Mouse (Mus musculus): ENCODE data around the gene Tmem273. TPM values are rescaled to one million over a fixed set of nuclear protein-coding genes. Genes with fewer than 3 reads are reported as not detected.

The Tmem273 gene
- polyA plus RNA-seq, 1 experiment = 0.05 TPM

DNA sequence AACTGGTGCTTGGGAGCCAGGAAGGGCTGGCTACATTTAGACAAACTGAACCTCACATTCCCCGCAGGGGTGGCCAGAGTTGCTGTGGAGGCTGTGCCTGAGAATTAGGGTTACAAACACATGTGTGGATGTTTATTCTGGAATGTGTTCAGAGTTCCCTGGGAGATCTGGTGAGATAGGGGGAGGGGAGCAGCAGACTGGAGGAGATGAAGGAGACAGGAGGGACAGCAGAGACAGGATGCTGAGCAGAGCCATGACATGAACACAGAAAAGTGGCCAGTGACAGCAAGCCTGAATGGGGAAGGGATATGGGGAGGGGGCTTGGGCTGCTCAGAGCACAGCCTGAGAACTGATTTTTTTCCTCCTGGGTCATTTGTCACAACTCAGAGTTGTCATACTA is 33.5 kb downstream of the Tmem273 start:
- no peak for TF ChIP-seq CEBPB (IDR thresholded peaks at IDR 0.05; ENCODE audit: insufficient read depth, poor library complexity, severe bottlenecking)
- no peak for TF ChIP-seq E2F4 (IDR thresholded peaks at IDR 0.05; ENCODE audit: insufficient read depth)
- TF ChIP-seq MAX (IDR thresholded peaks at IDR 0.05; ENCODE audit: low read depth) = no peak
- TF ChIP-seq SRF (IDR thresholded peaks at IDR 0.05; ENCODE audit: control insufficient read depth, insufficient read length, low read depth) = no peak
- TF ChIP-seq REST (IDR thresholded peaks at IDR 0.05; ENCODE audit: insufficient read depth, insufficient read length) = no peak
- TF ChIP-seq POLR2AphosphoS2 (IDR thresholded peaks at IDR 0.05; ENCODE audit: insufficient read length, low read depth) = no peak
- no peak for TF ChIP-seq MYOG (IDR thresholded peaks at IDR 0.05; ENCODE audit: control insufficient read depth in 1 of 3, insufficient read depth in 1 of 3, insufficient read length in 2 of 3, low read depth in 2 of 3)
- no peak for TF ChIP-seq POLR2A (IDR thresholded peaks at IDR 0.05; ENCODE audit: insufficient read length, low read depth)
- TF ChIP-seq USF1 (IDR thresholded peaks at IDR 0.05; ENCODE audit: low read depth) = no peak
- no peak for TF ChIP-seq TCF12 (IDR thresholded peaks at IDR 0.05; ENCODE audit: insufficient read depth, poor library complexity, severe bottlenecking)
- no peak for TF ChIP-seq TCF3 (IDR thresholded peaks at IDR 0.05; ENCODE audit: insufficient read length, low read depth)
- TF ChIP-seq MYOD1 (IDR thresholded peaks at IDR 0.05; ENCODE audit: control insufficient read depth in 1 of 3, insufficient read length in 2 of 3, low read depth in 2 of 3) = no peak
- H3K36me3 ChIP-seq (ENCODE audit: control insufficient read depth, insufficient read depth) = no peaks in the 10 kb centered on the region
- H3K4me2 ChIP-seq (ENCODE audit: low read depth) = no peak overlapping the region
- H3ac ChIP-seq (ENCODE audit: control insufficient read depth, insufficient read length) = no peak overlapping the region
- peaks cover 27% of the 10 kb centered on the region for H3K27me3 ChIP-seq (ENCODE audit: control insufficient read depth, insufficient read depth, insufficient read length)
- H3K4me3 ChIP-seq = no peak overlapping the region
- no peaks in the 10 kb centered on the region for H3K79me2 ChIP-seq (ENCODE audit: control insufficient read depth, insufficient read depth)

- Histone ChIP-seq H3K4me2 (ENCODE audit: low read depth) (no peak overlapping the region), H3K36me3 (ENCODE audit: control insufficient read depth, insufficient read depth) (no peaks in the 10 kb centered on the region), H3K79me2 (ENCODE audit: control insufficient read depth, insufficient read depth) (no peaks in the 10 kb centered on the region), H3K27me3 (ENCODE audit: control insufficient read depth, insufficient read depth, insufficient read length) (peaks cover 20% of the 10 kb centered on the region), H3ac (ENCODE audit: control insufficient read depth, insufficient read length) (no peak overlapping the region), H3K4me3 (no peak overlapping the region)
- TF ChIP-seq MYOG (IDR thresholded peaks at IDR 0.05; ENCODE audit: control insufficient read depth in 1 of 3, insufficient read depth in 1 of 3, insufficient read length in 2 of 3, low read depth in 2 of 3) (no peak), REST (IDR thresholded peaks at IDR 0.05; ENCODE audit: insufficient read depth, insufficient read length) (no peak), USF1 (IDR thresholded peaks at IDR 0.05; ENCODE audit: low read depth) (no peak)
These were observed 37.0 kb downstream of the Tmem273 start for GRCm38 (mm10) chr14:32822812-32823211.

- no peak for TF ChIP-seq SRF (IDR thresholded peaks at IDR 0.05; ENCODE audit: control insufficient read depth, insufficient read length, low read depth)
- TF ChIP-seq MAX (IDR thresholded peaks at IDR 0.05; ENCODE audit: low read depth) = no peak
- no peak for TF ChIP-seq TCF12 (IDR thresholded peaks at IDR 0.05; ENCODE audit: insufficient read depth, poor library complexity, severe bottlenecking)
- TF ChIP-seq CEBPB (IDR thresholded peaks at IDR 0.05; ENCODE audit: insufficient read depth, poor library complexity, severe bottlenecking) = no peak
- TF ChIP-seq TCF3 (IDR thresholded peaks at IDR 0.05; ENCODE audit: insufficient read length, low read depth) = no peak
- TF ChIP-seq REST (IDR thresholded peaks at IDR 0.05; ENCODE audit: insufficient read depth, insufficient read length) = no peak
- no peak for TF ChIP-seq POLR2AphosphoS2 (IDR thresholded peaks at IDR 0.05; ENCODE audit: insufficient read length, low read depth)
- TF ChIP-seq MYOD1 (IDR thresholded peaks at IDR 0.05; ENCODE audit: control insufficient read depth in 1 of 3, insufficient read length in 2 of 3, low read depth in 2 of 3) = no peak
- TF ChIP-seq MYOG (IDR thresholded peaks at IDR 0.05; ENCODE audit: control insufficient read depth in 1 of 3, insufficient read depth in 1 of 3, insufficient read length in 2 of 3, low read depth in 2 of 3) = no peak
- no peak for TF ChIP-seq USF1 (IDR thresholded peaks at IDR 0.05; ENCODE audit: low read depth)
- no peak for TF ChIP-seq POLR2A (IDR thresholded peaks at IDR 0.05; ENCODE audit: insufficient read length, low read depth)
- no peak for TF ChIP-seq E2F4 (IDR thresholded peaks at IDR 0.05; ENCODE audit: insufficient read depth)
- H3K4me2 ChIP-seq (ENCODE audit: low read depth) = no peak overlapping the region
- no peak overlapping the region for H3ac ChIP-seq (ENCODE audit: control insufficient read depth, insufficient read length)
- H3K27me3 ChIP-seq (ENCODE audit: control insufficient read depth, insufficient read depth, insufficient read length) = peaks cover 10% of the 10 kb centered on the region
- H3K36me3 ChIP-seq (ENCODE audit: control insufficient read depth, insufficient read depth) = no peaks in the 10 kb centered on the region
- H3K79me2 ChIP-seq (ENCODE audit: control insufficient read depth, insufficient read depth) = no peaks in the 10 kb centered on the region
- no peak overlapping the region for H3K4me3 ChIP-seq
These were observed 38.1 kb downstream of the Tmem273 start for GRCm38 (mm10) chr14:32823861-32824260.

GRCm38 (mm10) chr14:32824267-32825150 is 38.7 kb downstream of the Tmem273 start:
- Histone ChIP-seq H3K4me3 (no peak overlapping the region), H3K4me2 (ENCODE audit: low read depth) (no peak overlapping the region), H3K79me2 (ENCODE audit: control insufficient read depth, insufficient read depth) (no peaks in the 10 kb centered on the region), H3K27me3 (ENCODE audit: control insufficient read depth, insufficient read depth, insufficient read length) (peaks cover 4% of the 10 kb centered on the region), H3ac (ENCODE audit: control insufficient read depth, insufficient read length) (no peak overlapping the region), H3K36me3 (ENCODE audit: control insufficient read depth, insufficient read depth) (no peaks in the 10 kb centered on the region)
- no peak for TF ChIP-seq POLR2AphosphoS2 (IDR thresholded peaks at IDR 0.05; ENCODE audit: insufficient read length, low read depth)
- no peak for TF ChIP-seq E2F4 (IDR thresholded peaks at IDR 0.05; ENCODE audit: insufficient read depth)
- TF ChIP-seq TCF3 (IDR thresholded peaks at IDR 0.05; ENCODE audit: insufficient read length, low read depth) = no peak
- no peak for TF ChIP-seq REST (IDR thresholded peaks at IDR 0.05; ENCODE audit: insufficient read depth, insufficient read length)
- no peak for TF ChIP-seq POLR2A (IDR thresholded peaks at IDR 0.05; ENCODE audit: insufficient read length, low read depth)
- TF ChIP-seq TCF12 (IDR thresholded peaks at IDR 0.05; ENCODE audit: insufficient read depth, poor library complexity, severe bottlenecking) = no peak
- no peak for TF ChIP-seq USF1 (IDR thresholded peaks at IDR 0.05; ENCODE audit: low read depth)
- TF ChIP-seq MYOD1 (IDR thresholded peaks at IDR 0.05; ENCODE audit: control insufficient read depth in 1 of 3, insufficient read length in 2 of 3, low read depth in 2 of 3) = no peak
- no peak for TF ChIP-seq MAX (IDR thresholded peaks at IDR 0.05; ENCODE audit: low read depth)
- no peak for TF ChIP-seq SRF (IDR thresholded peaks at IDR 0.05; ENCODE audit: control insufficient read depth, insufficient read length, low read depth)
- TF ChIP-seq CEBPB (IDR thresholded peaks at IDR 0.05; ENCODE audit: insufficient read depth, poor library complexity, severe bottlenecking) = no peak

Measured in myocyte (in vitro differentiated cells).